Mouse (Mus musculus) heart, embryonic 12.5 days (tissue): Measurements from ENCODE around the gene Zc3h4. TPM values are rescaled to one million over a fixed set of nuclear protein-coding genes. Genes with fewer than 3 reads are reported as not detected.
A peak's percentile ranks its signal among the peaks of the same experiment; 100 is the strongest.
"Not testable (repeated sequence)": the region's sequence is repeated elsewhere in the genome, so short reads cannot be mapped to it uniquely, and the experiment has no call there.

Experiments
- ATAC-seq: fragments of 200-750 bp; cut with Nextera tagmentation; 2 replicates; pipeline ENCODE4 v1.8.0; 2017; ENCODE audit warnings: moderate TSS enrichment, moderate library complexity; ENCODE audit not compliant: insufficient number of reproducible peaks, low FRiP score
- H3K27ac ChIP-seq: fragments of 300-500 bp; sonication (generic); 2 replicates; pipeline ENCODE4 v1.5.1; 2016; ENCODE audit warnings: mild to moderate bottlenecking, moderate library complexity; ENCODE audit not compliant: poor library complexity, severe bottlenecking
- H3K27me3 ChIP-seq: fragments of 300-500 bp; sonication (generic); replicated peaks from 2 replicates; pipeline ENCODE4 v1.6.1; 2016; ENCODE audit warnings: mild to moderate bottlenecking, moderate library complexity
- H3K36me3 ChIP-seq: fragments of 300-500 bp; sonication (generic); 2 replicates; pipeline ENCODE4 v1.6.1; 2016; ENCODE audit warnings: mild to moderate bottlenecking, moderate library complexity
- H3K4me1 ChIP-seq: fragments of 300-500 bp; sonication (generic); replicated peaks from 2 replicates; pipeline ENCODE4 v1.6.1; 2016; ENCODE audit warnings: mild to moderate bottlenecking
- H3K4me2 ChIP-seq: fragments of 300-500 bp; sonication (generic); 2 replicates; pipeline ENCODE4 v1.6.1; 2016; ENCODE audit warnings: mild to moderate bottlenecking, moderate library complexity
- H3K4me3 ChIP-seq: fragments of 300-500 bp; sonication (generic); 2 replicates; pipeline ENCODE4 v1.5.1; 2016; ENCODE audit warnings: mild to moderate bottlenecking
- H3K9ac ChIP-seq: fragments of 300-500 bp; sonication (generic); 2 replicates; pipeline ENCODE4 v1.6.1; 2016; ENCODE audit warnings: mild to moderate bottlenecking, moderate library complexity
- H3K9me3 ChIP-seq: fragments of 300-500 bp; sonication (generic); replicated peaks from 2 replicates; pipeline ENCODE4 v1.6.1; 2016; ENCODE audit warnings: mild to moderate bottlenecking, moderate library complexity
- WGBS: fragments of 180-500 bp; shearing (Covaris S2); methylation state at CpG from one replicate; pipeline ENCODE4 v1.1.7; 2016; 5-methylcytosine and 5-hydroxymethylcytosine counted together
- polyA plus RNA-seq: library from polyadenylated mRNA; unstranded; fragments of >200 nt; fragmentation: Nextera tagmentation; extraction: Ambion mirVana; gene quantifications from 2 replicates; pipeline ENCODE4 v1.2.1, GENCODE M21; 2016

Gene Zc3h4
- polyA plus RNA-seq, 1 experiment from 2014 or later = 14.3 TPM

DNA sequence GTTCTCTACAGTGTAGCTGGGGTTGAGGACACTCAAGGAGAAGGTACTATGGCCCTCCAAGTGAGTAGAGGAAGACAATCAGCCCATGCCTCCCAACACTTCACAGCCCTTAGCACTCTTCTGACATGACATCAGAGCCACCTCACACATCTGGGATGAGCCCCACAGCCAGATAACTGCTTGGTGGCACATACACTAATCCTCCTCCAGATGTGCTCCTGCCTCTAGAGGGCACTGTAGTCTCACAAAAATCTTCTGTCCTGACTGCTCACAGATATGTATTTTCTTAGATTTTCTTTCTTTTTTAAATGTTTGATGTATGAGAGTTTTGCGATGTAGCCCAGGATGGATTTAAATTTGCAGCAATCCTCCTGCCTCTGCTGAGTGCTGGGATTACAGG, 24.2 kb upstream of the Zc3h4 start:
- H3K27me3 ChIP-seq = no peaks in the 10 kb centered on the region
- H3K9ac ChIP-seq = no peak overlapping the region
- H3K4me1 ChIP-seq = no peaks in the 10 kb centered on the region
- H3K27ac ChIP-seq = no peak overlapping the region
- no peaks in the 10 kb centered on the region for H3K9me3 ChIP-seq
- ATAC-seq = no peak
- WGBS = 89% methylated on average over 1 of the region's 1 CpGs
- H3K4me3 ChIP-seq = no peak overlapping the region
- no peak overlapping the region for H3K4me2 ChIP-seq
- H3K36me3 ChIP-seq = peaks cover 79% of the 10 kb centered on the region

DNA sequence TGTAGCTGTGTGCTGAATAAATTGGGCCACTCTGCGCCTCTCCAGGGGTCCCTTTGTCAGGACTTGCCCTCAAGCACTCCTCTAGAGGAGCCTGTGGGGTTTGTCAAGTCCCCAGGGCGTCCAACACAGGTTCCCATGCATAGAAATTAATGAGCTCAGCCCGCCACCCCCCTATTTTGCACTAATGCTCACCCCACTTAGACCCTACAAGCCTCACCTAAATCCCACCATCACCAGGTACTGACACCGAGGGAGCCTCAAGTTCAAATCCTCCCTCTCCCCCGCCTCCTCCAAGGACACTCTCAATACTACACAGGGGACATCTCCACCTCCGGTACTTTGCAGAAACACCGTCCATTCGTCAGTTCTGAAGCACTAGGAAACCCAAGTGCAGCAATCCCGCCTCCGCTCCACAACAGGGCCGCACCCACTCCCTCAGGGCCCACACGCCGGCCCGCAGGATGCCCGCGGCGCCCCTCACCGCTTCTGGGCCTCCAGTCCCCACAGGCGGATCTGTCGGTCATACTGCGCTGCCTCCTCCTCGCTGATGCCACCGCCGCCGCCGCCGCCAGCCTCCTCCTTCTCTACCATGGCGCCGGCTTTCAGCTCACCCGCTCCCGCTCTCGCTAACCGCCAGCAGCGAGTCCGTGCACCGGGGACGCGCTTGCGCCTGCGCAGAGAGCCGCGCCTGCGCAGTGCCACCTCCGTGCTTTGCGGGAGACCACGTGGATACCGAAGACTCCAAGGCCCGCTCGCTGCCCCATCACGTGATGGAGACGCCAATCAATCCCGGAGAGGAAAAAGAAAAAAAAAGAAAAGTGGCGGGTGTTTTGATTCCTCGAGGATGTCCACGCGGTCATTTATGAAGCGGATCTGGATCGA, 13.3 kb upstream of the Zc3h4 start, which contains the start of gene Sae1:
Sae1 (minus strand) TSS at position 647 of the 882 bp plus-strand sequence.
- Histone ChIP-seq H3K27me3 (no peaks in the 10 kb centered on the region), H3K27ac (peak within 1 kb of the TSS; percentile 88), H3K9ac (peak within 1 kb of the TSS; percentile 98), H3K9me3 (no peaks in the 10 kb centered on the region), H3K4me1 (peaks cover 30% of the 10 kb centered on the region), H3K4me2 (peak within 1 kb of the TSS; percentile 95), H3K4me3 (peak within 1 kb of the TSS; percentile 99), H3K36me3 (peaks cover 19% of the 10 kb centered on the region)
- peak; percentile 97 for ATAC-seq
- WGBS = under 1% methylated on average over 58 of the region's 58 CpGs

DNA sequence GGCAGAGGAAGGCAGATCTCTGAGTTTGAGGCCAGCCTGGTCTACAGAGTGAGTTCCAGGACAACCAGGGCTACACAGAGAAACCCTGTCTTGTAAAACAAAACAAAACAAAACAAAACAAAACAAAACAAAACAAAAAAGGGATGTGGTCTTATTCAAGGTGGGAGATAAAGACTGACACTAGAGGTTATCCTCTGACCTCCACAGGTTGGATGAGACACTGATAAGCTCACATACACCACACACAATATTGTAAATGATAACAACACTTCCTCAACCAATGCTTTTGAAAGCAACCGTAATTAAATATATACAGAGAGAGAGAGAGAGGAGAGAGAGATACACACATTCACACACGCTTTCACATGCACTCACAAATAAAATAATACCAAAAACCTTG, 10.8 kb upstream of the Zc3h4 start:
- not testable (repeated sequence) for ATAC-seq, H3K4me3 ChIP-seq, H3K9ac ChIP-seq, H3K27ac ChIP-seq, H3K36me3 ChIP-seq, H3K27me3 ChIP-seq, H3K9me3 ChIP-seq, H3K4me2 ChIP-seq
- WGBS = 71% methylated on average over 2 of the region's 2 CpGs
- H3K4me1 ChIP-seq = peaks cover 23% of the 10 kb centered on the region

DNA sequence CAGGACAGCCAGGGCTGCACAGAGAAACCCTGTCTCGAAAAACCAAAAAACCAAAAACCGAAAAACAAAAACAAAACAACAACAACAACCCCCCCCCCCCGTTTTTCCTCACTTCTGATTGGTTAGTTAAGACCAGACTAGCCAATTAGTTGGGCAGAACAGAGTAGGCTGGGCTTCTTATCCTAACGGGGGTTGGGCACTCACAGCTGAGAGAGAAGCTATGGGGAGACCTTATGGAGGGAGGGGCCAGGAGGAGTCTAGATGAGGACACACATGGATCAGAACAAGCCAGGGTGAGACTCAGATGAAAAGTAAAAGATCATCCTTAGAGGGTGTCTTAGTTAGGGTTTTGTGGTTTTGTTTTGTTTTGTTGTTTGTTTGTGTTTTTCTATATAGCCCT, 7.8 kb upstream of the Zc3h4 start:
- H3K27me3 ChIP-seq = no peaks in the 10 kb centered on the region
- no peak overlapping the region for H3K4me2 ChIP-seq
- H3K27ac ChIP-seq = no peak overlapping the region
- H3K9ac ChIP-seq = no peak overlapping the region
- H3K36me3 ChIP-seq = no peaks in the 10 kb centered on the region
- no peaks in the 10 kb centered on the region for H3K9me3 ChIP-seq
- H3K4me1 ChIP-seq = 0 out of 2 replicates have a peak, but pooled peaks cover 2% of the 10 kb centered on the region
- WGBS = 49% methylated on average over 4 of the region's 4 CpGs
- ATAC-seq = no peak
- no peak overlapping the region for H3K4me3 ChIP-seq

DNA sequence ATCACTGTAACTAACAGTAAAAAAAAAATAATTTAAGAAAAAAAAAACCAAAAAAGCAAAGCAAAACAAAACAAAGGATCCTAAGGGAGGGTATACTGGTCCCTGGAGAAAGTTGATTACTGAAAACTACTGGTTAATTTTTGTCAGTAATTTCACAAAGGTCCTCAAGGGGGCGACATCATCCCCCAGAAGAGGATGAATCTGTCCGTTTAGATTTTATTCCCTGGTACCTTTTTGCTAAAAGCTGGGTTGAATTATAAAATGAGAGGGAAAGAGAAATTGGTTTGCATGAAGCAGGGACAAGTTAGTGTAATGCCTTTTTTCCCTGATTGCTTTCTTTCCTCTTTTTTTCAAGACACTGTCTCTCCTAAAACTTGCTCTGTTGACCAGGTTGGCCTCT, 4.8 kb upstream of the Zc3h4 start:
- no peak overlapping the region for H3K9ac ChIP-seq
- ATAC-seq = no peak
- no peaks in the 10 kb centered on the region for H3K9me3 ChIP-seq
- no peak overlapping the region for H3K4me3 ChIP-seq
- no peaks in the 10 kb centered on the region for H3K36me3 ChIP-seq
- 3% methylated on average over 2 of the region's 2 CpGs for WGBS
- H3K27ac ChIP-seq = no peak overlapping the region
- H3K4me1 ChIP-seq = peaks cover 7% of the 10 kb centered on the region
- H3K27me3 ChIP-seq = no peaks in the 10 kb centered on the region
- no peak overlapping the region for H3K4me2 ChIP-seq

DNA sequence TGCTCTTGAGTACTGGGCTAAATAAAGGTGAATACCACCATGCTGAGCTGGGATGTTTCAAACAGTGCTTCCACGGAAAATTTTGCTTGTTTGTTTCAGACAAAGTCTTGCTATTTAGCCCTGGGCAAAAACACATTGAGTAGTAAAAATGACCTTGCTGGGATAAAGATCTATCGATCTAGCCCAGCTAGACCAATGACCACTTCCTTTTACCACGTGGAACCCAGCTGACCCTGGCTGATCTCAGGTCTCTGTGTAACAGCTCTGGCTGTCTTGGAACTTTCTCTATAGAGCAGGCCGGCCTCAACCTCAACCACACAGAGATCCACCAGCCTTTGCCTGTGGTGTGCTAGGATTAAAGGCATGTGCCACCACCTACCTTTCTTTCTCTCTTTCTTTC, 3.2 kb upstream of the Zc3h4 start:
- Histone ChIP-seq H3K27me3 (no peaks in the 10 kb centered on the region), H3K9ac (no peak overlapping the region), H3K4me2 (no peak overlapping the region), H3K9me3 (no peaks in the 10 kb centered on the region), H3K36me3 (no peaks in the 10 kb centered on the region), H3K4me1 (peaks cover 7% of the 10 kb centered on the region), H3K27ac (no peak overlapping the region), H3K4me3 (no peak overlapping the region)
- 74% methylated on average over 4 of the region's 4 CpGs for WGBS
- no peak for ATAC-seq

DNA sequence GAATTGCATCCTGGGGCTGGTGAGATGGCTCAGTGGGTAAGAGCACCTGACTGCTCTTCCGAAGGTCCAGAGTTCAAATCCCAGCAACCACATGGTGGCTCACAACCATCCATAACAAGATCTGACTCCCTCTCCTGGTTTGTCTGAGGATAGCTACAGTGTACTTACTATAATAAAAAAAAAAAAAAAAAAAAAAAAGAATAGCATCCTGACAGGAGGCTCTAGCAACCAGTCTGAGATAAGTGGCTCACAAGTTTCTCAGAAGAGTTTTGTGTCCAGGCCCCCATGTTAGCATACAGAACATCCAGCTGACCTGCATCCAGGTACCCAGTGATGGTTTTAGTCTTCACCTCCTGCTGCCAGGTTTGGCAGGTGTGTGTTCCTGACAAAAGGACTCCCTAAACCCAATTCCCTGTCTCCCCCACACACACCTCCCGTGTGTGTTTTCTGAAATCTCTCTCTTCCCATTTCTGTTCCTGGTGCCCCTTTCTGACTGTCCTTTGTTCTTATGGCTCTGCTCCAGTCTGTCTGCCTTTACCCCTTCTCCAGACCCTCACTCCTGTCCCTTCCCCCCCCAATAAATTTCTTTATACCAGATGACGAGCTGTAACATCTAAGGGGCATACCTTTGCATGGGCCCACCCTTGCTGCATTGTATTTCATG, 2.2 kb upstream of the Zc3h4 start:
- Histone ChIP-seq H3K9me3 (no peaks in the 10 kb centered on the region), H3K4me1 (peaks cover 13% of the 10 kb centered on the region), H3K27me3 (no peaks in the 10 kb centered on the region), H3K27ac (peak overlapping the region; percentile 100), H3K4me2 (peak overlapping the region; percentile 91), H3K4me3 (peak overlapping the region; percentile 77), H3K9ac (peak overlapping the region; percentile 96), H3K36me3 (no peaks in the 10 kb centered on the region)
- 49% methylated on average over 3 of the region's 3 CpGs for WGBS
- no peak for ATAC-seq

DNA sequence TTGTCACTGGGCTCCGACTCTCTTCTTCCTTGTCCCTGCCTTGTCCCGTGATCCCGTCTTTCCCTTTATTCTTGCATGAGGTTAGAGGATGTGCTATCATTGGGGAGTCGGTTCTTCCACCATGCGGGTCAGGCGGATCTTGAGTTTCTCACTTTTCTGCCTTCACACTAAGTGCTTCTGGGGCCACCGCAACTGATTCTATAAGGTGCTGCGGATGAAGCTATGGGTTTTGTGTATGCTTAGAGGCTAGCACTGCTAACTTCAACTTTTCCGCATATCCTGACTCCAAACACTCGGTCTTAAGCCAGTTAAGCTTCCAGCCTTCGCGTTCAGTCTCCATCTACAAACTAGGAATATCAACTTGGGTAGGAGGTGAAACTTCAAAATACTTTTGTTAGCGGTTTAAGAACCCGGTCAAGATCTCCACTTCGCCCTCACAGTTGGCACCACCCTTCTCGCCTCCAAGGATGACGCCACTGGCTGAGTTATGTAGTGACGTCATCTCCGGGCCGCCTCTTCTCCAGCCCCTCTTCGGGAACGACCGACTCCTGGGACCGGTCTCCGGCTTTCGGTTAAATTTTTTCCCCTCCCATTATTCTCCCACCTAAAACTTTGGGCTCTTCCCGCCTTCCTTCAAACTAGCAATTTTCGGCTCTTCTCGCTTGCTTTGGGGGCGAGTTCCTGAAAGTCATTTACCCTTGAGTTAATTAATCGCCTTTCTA, 1.5 kb upstream of the Zc3h4 start:
- ATAC-seq = peak; percentile 85
- H3K4me1 ChIP-seq = peaks cover 17% of the 10 kb centered on the region
- WGBS = under 1% methylated on average over 31 of the region's 31 CpGs

DNA sequence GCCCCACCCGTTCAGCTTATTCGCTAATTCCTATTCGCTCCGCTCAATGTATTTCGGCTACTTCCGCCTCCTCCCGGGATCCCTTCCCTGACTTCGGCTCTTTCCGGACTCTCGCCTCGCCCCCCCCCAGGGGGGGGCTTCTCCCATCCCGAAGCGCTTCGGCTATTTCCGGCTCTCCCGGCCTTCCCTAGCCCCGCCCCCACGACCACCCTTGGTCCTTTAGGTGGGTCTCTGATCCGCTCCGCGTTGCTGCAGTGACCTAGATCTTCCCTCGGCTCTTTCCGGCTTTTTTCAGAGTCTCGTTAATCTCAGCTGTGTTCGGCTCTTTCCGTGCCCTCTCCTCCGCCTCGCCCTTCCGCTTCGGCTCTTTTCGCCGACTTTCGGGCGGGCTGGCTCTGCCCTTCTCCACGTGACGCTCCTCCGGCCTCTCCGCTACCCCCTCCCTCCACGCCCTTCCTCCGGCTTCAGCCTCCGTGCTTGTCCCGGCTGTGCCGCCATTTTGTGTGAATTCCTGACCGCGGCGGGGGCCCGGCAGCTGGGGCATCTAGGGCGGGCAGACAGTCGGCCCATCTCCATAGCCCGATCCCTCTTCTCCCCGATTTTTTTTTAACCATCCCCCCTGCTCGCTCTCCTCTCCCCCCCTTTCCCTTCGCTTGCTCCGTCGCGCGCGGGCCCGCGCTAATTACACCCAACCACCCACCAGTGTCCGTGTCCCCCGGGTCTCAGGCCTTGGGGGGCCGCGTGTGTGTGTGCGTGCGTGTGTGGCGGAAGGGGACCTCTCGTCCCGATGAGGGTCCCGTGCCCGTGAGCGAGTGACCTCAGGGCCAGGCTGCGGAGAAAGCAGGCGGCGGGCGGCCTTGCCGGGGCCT, 656 bp upstream of the Zc3h4 start:
- under 1% methylated on average over 77 of the region's 77 CpGs for WGBS
- peak; percentile 91 for ATAC-seq

More for the DNA sequence above, 1.5 kb upstream of the Zc3h4 start:
- peak overlapping the region; percentile 91 for H3K4me2 ChIP-seq
- H3K9ac ChIP-seq = peak overlapping the region; percentile 96
- H3K36me3 ChIP-seq = no peaks in the 10 kb centered on the region
- peak overlapping the region; percentile 77 for H3K4me3 ChIP-seq
- H3K27ac ChIP-seq = peak overlapping the region; percentile 100
- no peaks in the 10 kb centered on the region for H3K27me3 ChIP-seq
- no peaks in the 10 kb centered on the region for H3K9me3 ChIP-seq

DNA sequence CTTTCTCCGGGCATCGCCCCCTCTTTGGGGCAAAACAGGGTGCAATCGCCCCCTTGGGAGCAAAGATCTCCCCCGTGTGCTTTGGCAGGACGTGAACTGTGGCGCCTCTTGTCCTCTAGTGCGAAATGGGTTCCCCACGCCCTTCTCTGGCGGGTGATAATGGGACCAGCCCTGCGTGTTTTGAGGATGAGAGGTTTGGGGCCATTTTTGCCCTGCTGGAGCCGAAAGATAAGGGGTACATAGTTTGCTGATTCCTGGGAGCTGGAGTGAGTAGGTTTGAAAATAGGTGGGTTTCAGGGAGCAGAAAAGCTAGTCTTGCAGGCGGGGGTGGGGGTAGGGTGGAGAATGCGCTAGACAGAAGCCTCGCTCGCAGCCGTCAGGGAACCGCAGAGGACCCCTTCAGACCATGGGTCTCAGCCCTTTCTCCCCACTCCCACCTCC, 1.3 kb downstream of the Zc3h4 start:
- peak overlapping the region; percentile 100 for H3K27ac ChIP-seq
- ATAC-seq = no peak
- H3K9ac ChIP-seq = peak overlapping the region; percentile 96
- H3K4me3 ChIP-seq = peak overlapping the region; percentile 77
- peak overlapping the region; percentile 91 for H3K4me2 ChIP-seq
- H3K27me3 ChIP-seq = no peaks in the 10 kb centered on the region
- peaks cover 42% of the 10 kb centered on the region for H3K4me1 ChIP-seq
- H3K9me3 ChIP-seq = no peaks in the 10 kb centered on the region
- H3K36me3 ChIP-seq = 0 out of 2 replicates have a peak, but pooled peaks cover 2% of the 10 kb centered on the region
- WGBS = 2% methylated on average over 17 of the region's 17 CpGs

More for the DNA sequence above, 656 bp upstream of the Zc3h4 start:
- Histone ChIP-seq H3K9me3 (no peaks in the 10 kb centered on the region), H3K27ac (peak overlapping the region; percentile 100), H3K4me3 (peak overlapping the region; percentile 77), H3K9ac (peak overlapping the region; percentile 96), H3K27me3 (no peaks in the 10 kb centered on the region), H3K4me2 (peak overlapping the region; percentile 91), H3K36me3 (no peaks in the 10 kb centered on the region), H3K4me1 (peaks cover 25% of the 10 kb centered on the region)
